Mouse (Mus musculus) left cerebral cortex, adult 9 months (tissue): ENCODE measurements at regions not wholly inside any gene's neighbourhood (a gene's known extent, or its start where the extent isn't known, plus 50 kb on each side); places are given as distances from the start of the nearest gene placed in this dataset.

Experiments used
- DNase-seq, 2 experiments: peaks; one replicate each; pipeline ENCODE4 v3.0.0; 2022; ENCODE audit warnings: low spot score in 2 of 2

- DNase-seq: no peak
These were observed 467.1 kb downstream of the Adcyap1 start for GRCm38 (mm10) chr17:93665889-93666288.

DNA sequence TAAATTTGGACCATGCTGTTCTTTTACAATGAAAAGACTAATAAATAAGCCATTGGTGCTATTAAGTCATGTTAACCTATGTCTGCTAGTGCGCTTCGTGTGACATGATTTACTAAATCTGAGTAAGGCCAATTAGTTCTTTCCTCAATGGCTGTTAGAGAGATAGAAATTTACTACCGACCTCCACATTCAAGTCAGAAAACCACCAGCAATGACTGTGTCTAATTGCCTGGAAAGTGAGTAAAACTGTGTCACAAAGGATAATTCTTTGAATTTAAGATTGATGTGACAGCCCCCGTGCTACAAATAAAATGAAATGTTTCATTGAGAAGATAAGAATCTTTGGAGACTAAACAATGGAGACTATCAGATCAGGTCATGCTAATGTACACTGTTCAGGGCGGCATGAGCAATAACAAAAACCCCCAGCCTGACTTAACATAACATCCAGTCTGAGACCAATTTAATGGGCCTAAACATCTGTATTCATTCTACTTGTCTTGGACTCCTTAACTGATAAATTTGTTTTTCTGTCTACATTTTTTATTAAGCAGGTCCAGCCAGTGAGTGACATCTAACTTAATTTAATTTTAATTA lies 477.6 kb downstream of the Adcyap1 start:
- no peak for DNase-seq

GRCm38 (mm10) chr17:93700685-93701084 lies 501.9 kb downstream of the Adcyap1 start:
- no peak for DNase-seq

- DNase-seq: no peak
These were observed 518.8 kb downstream of the Adcyap1 start for GRCm38 (mm10) chr17:93717623-93718022.

DNA sequence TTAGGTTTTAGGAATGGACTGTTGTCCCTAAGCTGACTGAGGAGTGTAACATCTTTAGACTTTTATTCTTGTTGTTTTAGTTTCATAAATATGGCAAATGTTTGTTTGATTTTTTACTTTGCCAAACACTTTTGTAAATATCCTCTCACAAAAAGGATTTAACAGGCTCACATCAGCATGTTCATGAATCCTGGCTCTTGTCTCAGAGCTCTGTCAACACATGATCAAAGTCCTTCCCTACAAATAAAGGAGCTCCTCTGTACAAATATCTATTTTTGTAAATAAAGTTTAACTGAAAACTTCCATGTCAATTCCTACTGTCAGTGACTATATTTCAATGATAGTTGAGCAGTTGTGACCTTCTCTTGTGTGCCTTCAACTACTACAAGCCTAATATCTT lies 542.5 kb downstream of the Adcyap1 start:
- DNase-seq: no peak

GRCm38 (mm10) chr17:93762349-93762748 lies 563.5 kb downstream of the Adcyap1 start:
- DNase-seq: peak in 1 of 2 experiments; percentile 3
